Mouse (Mus musculus): ENCODE measurements around the gene Mtus2. TPM values are rescaled to one million over a fixed set of nuclear protein-coding genes. Genes with fewer than 3 reads are reported as not detected.

Gene Mtus2
- total and polyA plus RNA-seq, 3 experiments: 0.03 to 0.13 TPM; not detected in 1

DNA sequence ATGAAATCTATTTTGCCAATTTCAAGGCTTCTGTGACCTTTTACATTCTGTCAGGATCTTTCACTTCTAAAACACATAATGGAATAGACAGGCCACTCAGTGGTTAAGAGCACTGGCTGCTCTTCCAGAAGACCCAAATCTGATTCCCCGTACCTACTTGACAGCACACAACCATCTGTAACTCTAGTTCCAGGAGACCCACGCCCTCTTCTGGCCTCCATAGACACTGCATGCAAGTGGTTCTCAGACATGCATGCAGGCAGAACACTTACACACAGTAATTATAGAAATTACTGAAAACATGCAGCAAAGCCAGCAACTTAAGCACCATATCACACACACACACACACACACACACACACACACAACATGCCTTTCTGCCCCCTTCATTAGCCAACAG, 355.3 kb downstream of the Mtus2 start:
- Histone ChIP-seq H3K79me2 (replicated peaks; ENCODE audit: control insufficient read depth, extremely low read depth, insufficient read depth, poor library complexity, severe bottlenecking) (no peaks in the 10 kb centered on the region), H3K4me2 (ENCODE audit: insufficient read depth, low read depth, poor library complexity, severe bottlenecking) (no peak overlapping the region), H3K27ac (ENCODE audit: insufficient read depth, low read depth) (no peak overlapping the region), H3K9me3 (replicated peaks; ENCODE audit: low read length) (no peaks in the 10 kb centered on the region), H3K4me1 (ENCODE audit: control insufficient read depth in 1 of 2, insufficient read depth in 2 of 2) (no peaks in the 10 kb centered on the region), H3K27me3 (replicated peaks) (no peaks in the 10 kb centered on the region), H3K4me3 (replicated peaks in 1 of 3; ENCODE audit: low read depth in 2 of 3, low read length in 2 of 3, poor library complexity in 1 of 3) (no peak overlapping the region), H3K36me3 (replicated peaks in 1 of 2; ENCODE audit: control insufficient read depth in 1 of 2, insufficient read depth in 1 of 2, low read length in 1 of 2) (no peaks in the 10 kb centered on the region), H3K9ac (ENCODE audit: insufficient read depth, low read depth) (no peak overlapping the region)
- dilution Hi-C loops (cut with MboI; ENCODE audit: extremely low pct_ligation_motif_present, extremely low pct_unique_long_range_greater_than_20kb, low sequenced_read_pairs) (no loop called here), in situ Hi-C loops (cut with MboI; ENCODE audit: low pct_ligation_motif_present, low pct_unique_long_range_greater_than_20kb, low sequenced_read_pairs) (no loop called here)
- DNase-seq (ENCODE audit: extremely low read depth): no peak
- TF ChIP-seq CHD2 (IDR thresholded peaks at IDR 0.05; ENCODE audit: low read length): no peak
- no peak for TF ChIP-seq MAFK (IDR thresholded peaks at IDR 0.05; ENCODE audit: insufficient replicate concordance, low read length)
- no peak for TF ChIP-seq RCOR1 (conservative IDR thresholded peaks at IDR 0.05; ENCODE audit: low read depth, low read length)
- no peak for TF ChIP-seq NRF1 (IDR thresholded peaks at IDR 0.05; ENCODE audit: low read depth, low read length)
- TF ChIP-seq CTCF (conservative IDR thresholded peaks at IDR 0.05 in 1 of 2, IDR thresholded peaks at IDR 0.05 in 1 of 2; ENCODE audit: low read depth in 2 of 2, low read length in 2 of 2): peak in 1 of 2 experiments; percentile 33; a peak in 2 of 4 replicates

DNA sequence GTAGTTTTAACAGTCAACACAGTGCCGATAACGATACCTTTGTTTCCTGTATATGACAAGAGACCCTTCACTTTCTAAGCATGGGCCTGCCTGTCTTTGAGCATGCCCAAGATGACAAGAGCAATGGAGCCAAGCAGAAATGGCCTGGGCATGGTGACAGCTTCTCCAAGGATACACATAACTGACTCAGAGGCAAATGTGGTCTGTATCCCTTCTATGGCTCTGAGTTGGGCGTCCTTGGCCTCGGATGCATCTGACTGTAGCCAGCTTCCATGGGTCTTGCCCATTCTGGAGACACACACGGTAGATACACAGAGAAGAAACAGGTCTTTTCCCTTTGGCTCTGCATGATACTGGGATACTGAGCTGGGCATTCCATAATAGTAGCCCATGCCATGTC, 357.8 kb downstream of the Mtus2 start:
- Histone ChIP-seq H3K36me3 (replicated peaks in 1 of 2; ENCODE audit: control insufficient read depth in 1 of 2, insufficient read depth in 1 of 2, low read length in 1 of 2) (no peaks in the 10 kb centered on the region), H3K4me1 (ENCODE audit: control insufficient read depth in 1 of 2, insufficient read depth in 2 of 2) (no peaks in the 10 kb centered on the region), H3K4me3 (replicated peaks in 1 of 3; ENCODE audit: low read depth in 2 of 3, low read length in 2 of 3, poor library complexity in 1 of 3) (no peak overlapping the region), H3K4me2 (ENCODE audit: insufficient read depth, low read depth, poor library complexity, severe bottlenecking) (no peak overlapping the region), H3K9me3 (replicated peaks; ENCODE audit: low read length) (no peaks in the 10 kb centered on the region), H3K27ac (ENCODE audit: insufficient read depth, low read depth) (no peak overlapping the region), H3K79me2 (replicated peaks; ENCODE audit: control insufficient read depth, extremely low read depth, insufficient read depth, poor library complexity, severe bottlenecking) (no peaks in the 10 kb centered on the region), H3K27me3 (replicated peaks) (no peaks in the 10 kb centered on the region), H3K9ac (ENCODE audit: insufficient read depth, low read depth) (no peak overlapping the region)
- in situ Hi-C loops (cut with MboI; ENCODE audit: low pct_ligation_motif_present, low pct_unique_long_range_greater_than_20kb, low sequenced_read_pairs): no loop called here
- DNase-seq (ENCODE audit: extremely low read depth): no peak
- dilution Hi-C loops (cut with MboI; ENCODE audit: extremely low pct_ligation_motif_present, extremely low pct_unique_long_range_greater_than_20kb, low sequenced_read_pairs): no loop called here
- TF ChIP-seq RCOR1 (conservative IDR thresholded peaks at IDR 0.05; ENCODE audit: low read depth, low read length) (no peak), MAZ (IDR thresholded peaks at IDR 0.05; ENCODE audit: low read depth, low read length) (no peak), SIN3A (IDR thresholded peaks at IDR 0.05; ENCODE audit: low read length) (no peak), MEF2A (IDR thresholded peaks at IDR 0.05; ENCODE audit: borderline replicate concordance, low read depth, low read length) (no peak), MAX (IDR thresholded peaks at IDR 0.05; ENCODE audit: low read length) (no peak), IRF4 (IDR thresholded peaks at IDR 0.05; ENCODE audit: low read depth, low read length) (no peak), ETS1 (conservative IDR thresholded peaks at IDR 0.05; ENCODE audit: low read depth, low read length) (no peak), ZC3H11A (IDR thresholded peaks at IDR 0.05; ENCODE audit: low read depth, low read length) (no peak), TCF12 (IDR thresholded peaks at IDR 0.05; ENCODE audit: low read depth, low read length) (no peak), ELF1 (IDR thresholded peaks at IDR 0.05; ENCODE audit: low read depth, low read length) (no peak), CHD1 (IDR thresholded peaks at IDR 0.05; ENCODE audit: low read depth, low read length) (no peak), GABPA (IDR thresholded peaks at IDR 0.05; ENCODE audit: insufficient replicate concordance, low read depth, low read length) (no peak), PAX5 (IDR thresholded peaks at IDR 0.05; ENCODE audit: low read length) (no peak), ZNF384 (IDR thresholded peaks at IDR 0.05; ENCODE audit: low read depth, low read length) (no peak), USF2 (conservative IDR thresholded peaks at IDR 0.05; ENCODE audit: low read depth, low read length) (no peak), JUN (IDR thresholded peaks at IDR 0.05; ENCODE audit: insufficient read depth, low read depth, low read length) (no peak), MAFK (IDR thresholded peaks at IDR 0.05; ENCODE audit: insufficient replicate concordance, low read length) (no peak), UBTF (IDR thresholded peaks at IDR 0.05; ENCODE audit: low read depth, low read length) (no peak)

Measured in CH12.LX (cell line).